Mouse (Mus musculus) gastrocnemius, postnatal 36 days (tissue): ENCODE measurements around the gene Mbd6. TPM values are rescaled to one million over a fixed set of nuclear protein-coding genes. Genes with fewer than 3 reads are reported as not detected.
A peak's percentile ranks its signal among the peaks of the same experiment; 100 is the strongest.

Experiments
- DNase-seq, 2 experiments: peaks; one replicate each; pipeline ENCODE4 v3.0.0; 2022
- intact Hi-C: fragments of 180-260 bp; cut with DNase I; formaldehyde crosslinking; loops from one replicate; pipeline ENCODE4 v1.15.1; 2025
- total RNA-seq, 2 experiments: library from RNA; stranded (reverse); gene quantifications; 2 replicates each; pipeline ENCODE4 v1.2.3; 2021

The Mbd6 gene
- total RNA-seq, 2 experiments from 2014 or later: 11.5 to 17.1 TPM

- DNase-seq: peak; percentile 99 to 100
- intact Hi-C loops: no loop called here
Measured at GRCm38 (mm10) chr10:127290307-127290929, 1.6 kb upstream of the Mbd6 start.

GRCm38 (mm10) chr10:127289573-127290191 lies 864 bp upstream of the Mbd6 start:
- peak in 1 of 2 experiments; percentile 59 for DNase-seq
- intact Hi-C loops: no loop called here

- DNase-seq: no peak
- intact Hi-C loops: no loop called here
Measured at GRCm38 (mm10) chr10:127288328-127288799, 454 bp downstream of the Mbd6 start.

- intact Hi-C loops: no loop called here
- no peak for DNase-seq
Measured at GRCm38 (mm10) chr10:127287936-127288293, 903 bp downstream of the Mbd6 start.

- no peak for DNase-seq
- intact Hi-C loops: no loop called here
Measured at GRCm38 (mm10) chr10:127287271-127287935, 1.4 kb downstream of the Mbd6 start.

- DNase-seq: no peak
- intact Hi-C loops: no loop called here
Measured at GRCm38 (mm10) chr10:127286730-127287129, 2.1 kb downstream of the Mbd6 start.

- no peak for DNase-seq
- intact Hi-C loops: no loop called here
Measured at GRCm38 (mm10) chr10:127286194-127286593, 2.6 kb downstream of the Mbd6 start.

GRCm38 (mm10) chr10:127285644-127286043 lies 3.2 kb downstream of the Mbd6 start:
- intact Hi-C loops: no loop called here
- no peak for DNase-seq

GRCm38 (mm10) chr10:127284724-127285500 lies 3.9 kb downstream of the Mbd6 start:
- no peak for DNase-seq
- intact Hi-C loops: no loop called here

- intact Hi-C loops: no loop called here
- DNase-seq: no peak
Measured at GRCm38 (mm10) chr10:127284105-127284622, 4.7 kb downstream of the Mbd6 start.

GRCm38 (mm10) chr10:127282620-127283215 lies 6.1 kb downstream of the Mbd6 start:
- intact Hi-C loops: no loop called here
- no peak for DNase-seq

GRCm38 (mm10) chr10:127281316-127281715 lies 7.5 kb downstream of the Mbd6 start:
- intact Hi-C loops: no loop called here
- DNase-seq: no peak

- intact Hi-C loops: no loop called here
- no peak for DNase-seq
Measured at GRCm38 (mm10) chr10:127279730-127280129, 9.1 kb downstream of the Mbd6 start.

- peak in 1 of 2 experiments; percentile 3 for DNase-seq
- intact Hi-C loops: no loop called here
Measured at GRCm38 (mm10) chr10:127274261-127275022, 14.4 kb downstream of the Mbd6 start.

- no peak for DNase-seq
- intact Hi-C loops: no loop called here
Measured at GRCm38 (mm10) chr10:127272371-127272770, 16.4 kb downstream of the Mbd6 start.

GRCm38 (mm10) chr10:127269884-127270283 lies 18.9 kb downstream of the Mbd6 start:
- intact Hi-C loops: no loop called here
- no peak for DNase-seq

GRCm38 (mm10) chr10:127269036-127269435 lies 19.8 kb downstream of the Mbd6 start:
- intact Hi-C loops: no loop called here
- no peak for DNase-seq

GRCm38 (mm10) chr10:127268401-127268800 lies 20.4 kb downstream of the Mbd6 start:
- DNase-seq: no peak

GRCm38 (mm10) chr10:127267318-127267717 lies 21.5 kb downstream of the Mbd6 start:
- DNase-seq: no peak
- intact Hi-C loops: no loop called here

More at GRCm38 (mm10) chr10:127268401-127268800, 20.4 kb downstream of the Mbd6 start:
- intact Hi-C loops: no loop called here
